Mouse (Mus musculus) hindbrain, embryonic 15.5 days (tissue): ENCODE data around the gene Rilp. TPM values are rescaled to one million over a fixed set of nuclear protein-coding genes. Genes with fewer than 3 reads are reported as not detected.

Experiments used
- ATAC-seq: fragments of 200-750 bp; cut with Nextera tagmentation; 2 replicates; pipeline ENCODE4 v1.8.0; 2017; ENCODE audit warnings: low read depth, moderate number of reproducible peaks, moderate TSS enrichment; ENCODE audit not compliant: low FRiP score
- H3K27ac ChIP-seq: fragments of 300-500 bp; sonication (generic); replicated peaks from 2 replicates; pipeline ENCODE4 v1.5.1; 2015; ENCODE audit warnings: mild to moderate bottlenecking, inconsistent platforms
- H3K27me3 ChIP-seq: fragments of 300-500 bp; sonication (generic); 2 replicates; pipeline ENCODE4 v1.6.1; 2015; ENCODE audit warnings: control low read depth, inconsistent platforms
- H3K36me3 ChIP-seq: fragments of 300-500 bp; sonication (generic); 2 replicates; pipeline ENCODE4 v1.6.1; 2015; ENCODE audit warnings: control low read depth, inconsistent platforms
- H3K4me1 ChIP-seq: fragments of 300-500 bp; sonication (generic); replicated peaks from 2 replicates; pipeline ENCODE4 v1.6.1; 2015; ENCODE audit warnings: control low read depth, inconsistent platforms
- H3K4me2 ChIP-seq: fragments of 300-500 bp; sonication (generic); 2 replicates; pipeline ENCODE4 v1.6.1; 2015; ENCODE audit warnings: moderate library complexity, mild to moderate bottlenecking, inconsistent platforms
- H3K4me3 ChIP-seq: fragments of 300-500 bp; sonication (generic); 2 replicates; pipeline ENCODE4 v1.5.1; 2015; ENCODE audit warnings: mild to moderate bottlenecking, inconsistent platforms
- H3K9ac ChIP-seq: fragments of 300-500 bp; sonication (generic); 2 replicates; pipeline ENCODE4 v1.6.1; 2015; ENCODE audit warnings: inconsistent platforms
- H3K9me3 ChIP-seq: fragments of 300-500 bp; sonication (generic); 2 replicates; pipeline ENCODE4 v1.6.1; 2016; ENCODE audit warnings: control low read depth, inconsistent platforms
- WGBS: fragments of 180-500 bp; shearing (Covaris S2); methylation state at CpG from one replicate; pipeline ENCODE4 v1.1.7; 2015; 5-methylcytosine and 5-hydroxymethylcytosine counted together
- polyA plus RNA-seq: library from polyadenylated mRNA; unstranded; fragments of >200 nt; fragmentation: Nextera tagmentation; extraction: Ambion mirVana; gene quantifications from 2 replicates; pipeline ENCODE4 v1.2.1, GENCODE M21; 2015

Gene Rilp
- polyA plus RNA-seq, 1 experiment from 2014 or later: 3.1 TPM

- H3K4me1 ChIP-seq: peaks cover 20% of the 10 kb centered on the region
- H3K27me3 ChIP-seq: no peaks in the 10 kb centered on the region
- H3K4me2 ChIP-seq: no peak overlapping the region
- H3K27ac ChIP-seq: no peak overlapping the region
- H3K36me3 ChIP-seq: peaks cover 60% of the 10 kb centered on the region
- no peaks in the 10 kb centered on the region for H3K9me3 ChIP-seq
- no peak for ATAC-seq
- no peak overlapping the region for H3K9ac ChIP-seq
- 98% methylated on average over 4 of the region's 4 CpGs for WGBS
- no peak overlapping the region for H3K4me3 ChIP-seq
Measured at GRCm38 (mm10) chr11:75508162-75508561, 1.7 kb upstream of the Rilp start.

GRCm38 (mm10) chr11:75508904-75509303, 990 bp upstream of the Rilp start:
- Histone ChIP-seq H3K9me3 (no peaks in the 10 kb centered on the region), H3K36me3 (peaks cover 53% of the 10 kb centered on the region), H3K27me3 (no peaks in the 10 kb centered on the region), H3K4me2 (no peak overlapping the region), H3K4me3 (no peak overlapping the region), H3K9ac (no peak overlapping the region), H3K27ac (no peak overlapping the region), H3K4me1 (peaks cover 20% of the 10 kb centered on the region)
- WGBS: 77% methylated on average over 8 of the region's 8 CpGs
- no peak for ATAC-seq

DNA sequence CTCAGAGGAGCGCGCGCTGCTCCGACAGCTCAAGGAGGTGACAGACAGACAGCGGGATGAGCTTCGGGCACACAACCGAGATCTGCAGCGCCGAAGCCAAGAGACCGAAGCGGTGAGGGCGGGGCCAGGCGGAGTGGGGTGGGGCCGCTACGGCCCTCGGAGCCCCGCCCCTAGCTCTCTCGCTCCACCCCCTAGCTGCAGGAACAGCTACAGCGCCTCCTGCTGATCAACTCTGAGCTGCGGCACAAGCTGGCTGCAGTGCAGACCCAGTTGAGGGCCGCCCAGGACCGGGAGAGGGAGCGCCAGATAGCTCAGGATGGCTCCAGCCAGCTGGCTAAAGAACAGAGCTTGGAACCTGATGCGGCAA, 716 bp downstream of the Rilp start:
- WGBS: 3% methylated on average over 24 of the region's 24 CpGs
- peak overlapping the region; percentile 92 for H3K4me2 ChIP-seq
- H3K9me3 ChIP-seq: no peaks in the 10 kb centered on the region
- ATAC-seq: peak; percentile 91
- peak overlapping the region; percentile 79 for H3K27ac ChIP-seq
- H3K4me1 ChIP-seq: peaks cover 20% of the 10 kb centered on the region
- peaks cover 37% of the 10 kb centered on the region for H3K36me3 ChIP-seq
- H3K9ac ChIP-seq: peak overlapping the region; percentile 42
- H3K4me3 ChIP-seq: peak overlapping the region; percentile 52
- H3K27me3 ChIP-seq: no peaks in the 10 kb centered on the region

DNA sequence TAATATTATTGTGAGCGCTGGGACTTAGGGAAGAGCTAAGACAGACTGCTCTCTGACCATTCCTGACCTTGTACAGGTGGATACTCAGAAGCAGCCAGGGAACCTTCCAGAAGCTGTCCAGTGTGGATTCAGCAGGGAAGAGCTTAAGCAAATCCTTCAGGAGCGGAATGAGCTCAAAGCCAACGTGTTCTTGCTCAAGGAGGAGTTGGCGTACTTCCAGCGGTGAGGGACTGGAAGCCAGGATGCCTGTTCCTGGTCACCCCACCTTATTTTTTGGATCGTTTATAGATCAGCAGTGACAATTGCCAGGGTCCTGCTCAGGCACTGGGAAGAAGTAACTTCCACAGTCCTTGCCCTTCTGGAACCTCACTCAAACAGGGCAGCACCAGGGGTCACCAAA, 1.3 kb downstream of the Rilp start:
- no peak overlapping the region; the same call in 1 of the 2 replicates for H3K27ac ChIP-seq
- H3K36me3 ChIP-seq: peaks cover 31% of the 10 kb centered on the region
- peaks cover 20% of the 10 kb centered on the region for H3K4me1 ChIP-seq
- ATAC-seq: no peak
- H3K4me3 ChIP-seq: no peak overlapping the region
- no peak overlapping the region for H3K4me2 ChIP-seq
- H3K9ac ChIP-seq: no peak overlapping the region
- WGBS: 85% methylated on average over 6 of the region's 6 CpGs
- H3K27me3 ChIP-seq: no peaks in the 10 kb centered on the region
- H3K9me3 ChIP-seq: no peaks in the 10 kb centered on the region

DNA sequence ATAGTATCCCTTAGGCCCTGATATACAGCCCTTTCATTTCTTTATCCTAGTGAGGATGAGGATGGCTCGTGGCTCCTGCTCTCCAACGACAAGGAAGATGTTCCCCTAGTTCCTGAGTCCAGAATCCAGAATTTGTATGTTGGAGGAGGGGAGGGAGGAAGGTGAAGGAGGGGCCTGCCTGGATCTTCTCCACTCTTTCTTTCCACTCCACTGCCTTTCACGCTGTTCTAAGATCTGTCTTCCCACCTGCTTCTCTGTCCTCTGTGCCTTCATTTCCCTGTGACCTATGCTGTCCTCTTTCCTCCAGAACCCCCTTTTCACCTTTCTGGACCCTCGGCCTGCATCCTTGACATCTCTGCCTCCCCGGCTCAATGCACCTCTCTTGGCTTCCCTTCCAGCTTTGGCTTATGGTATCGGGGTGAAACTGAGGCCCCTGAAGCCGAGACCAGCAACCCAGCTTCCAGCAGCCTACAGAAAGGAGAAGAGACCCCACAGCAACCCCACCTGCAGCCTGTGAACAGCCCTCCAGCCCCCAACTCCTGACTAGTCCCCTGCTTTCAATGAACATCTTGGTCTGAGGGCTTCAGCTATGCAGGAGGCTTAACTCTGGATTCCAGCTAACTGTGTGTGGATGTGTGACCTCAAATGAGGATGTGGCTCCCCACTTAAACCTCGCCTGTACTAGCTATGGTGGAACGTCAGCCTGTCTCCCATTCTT, 2.6 kb downstream of the Rilp start:
- Histone ChIP-seq H3K9ac (no peak overlapping the region), H3K27me3 (no peaks in the 10 kb centered on the region), H3K4me2 (no peak overlapping the region), H3K4me3 (no peak overlapping the region), H3K27ac (no peak overlapping the region), H3K4me1 (peaks cover 20% of the 10 kb centered on the region), H3K9me3 (no peaks in the 10 kb centered on the region), H3K36me3 (peaks cover 22% of the 10 kb centered on the region)
- no peak for ATAC-seq
- 79% methylated on average over 9 of the region's 9 CpGs for WGBS

- no peaks in the 10 kb centered on the region for H3K9me3 ChIP-seq
- peak within 1 kb of the TSS; percentile 9 for H3K4me2 ChIP-seq
- H3K27me3 ChIP-seq: no peaks in the 10 kb centered on the region
- peaks cover 20% of the 10 kb centered on the region for H3K4me1 ChIP-seq
- 0 out of 2 replicates have a peak within 1 kb of the TSS, but pooled peaks have one; percentile 0 for H3K4me3 ChIP-seq
- 57% methylated on average over 8 of the region's 8 CpGs for WGBS
- no peak for ATAC-seq
- no peak within 1 kb of the TSS for H3K27ac ChIP-seq
- H3K36me3 ChIP-seq: peaks cover 13% of the 10 kb centered on the region
- H3K9ac ChIP-seq: no peak within 1 kb of the TSS
Measured at GRCm38 (mm10) chr11:75513336-75513735, 3.4 kb downstream of the Rilp start, which contains the start of gene Scarf1. Gene Scarf1 (plus strand): TSS chr11:75513540.

DNA sequence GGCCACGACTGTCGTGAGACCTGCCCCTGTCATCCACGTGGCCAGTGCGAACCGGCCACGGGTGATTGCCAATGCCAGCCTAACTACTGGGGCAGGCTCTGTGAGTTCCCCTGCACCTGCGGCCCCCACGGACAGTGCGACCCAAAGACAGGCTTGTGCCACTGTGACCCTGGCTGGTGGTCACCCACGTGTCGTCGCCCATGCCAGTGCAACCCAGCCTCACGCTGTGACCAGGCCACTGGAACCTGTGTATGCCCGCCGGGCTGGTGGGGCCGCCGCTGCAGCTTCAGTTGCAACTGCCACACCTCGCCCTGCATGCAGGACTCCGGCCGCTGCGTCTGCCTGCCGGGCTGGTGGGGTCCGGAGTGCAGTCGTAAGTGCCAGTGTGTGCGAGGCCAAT, 5.3 kb downstream of the Rilp start:
- WGBS: 91% methylated on average over 25 of the region's 25 CpGs
- Histone ChIP-seq H3K27ac (no peak overlapping the region), H3K36me3 (no peaks in the 10 kb centered on the region), H3K4me1 (peaks cover 6% of the 10 kb centered on the region), H3K27me3 (no peaks in the 10 kb centered on the region), H3K9ac (no peak overlapping the region), H3K9me3 (no peaks in the 10 kb centered on the region), H3K4me2 (no peak overlapping the region), H3K4me3 (no peak overlapping the region)
- no peak for ATAC-seq

DNA sequence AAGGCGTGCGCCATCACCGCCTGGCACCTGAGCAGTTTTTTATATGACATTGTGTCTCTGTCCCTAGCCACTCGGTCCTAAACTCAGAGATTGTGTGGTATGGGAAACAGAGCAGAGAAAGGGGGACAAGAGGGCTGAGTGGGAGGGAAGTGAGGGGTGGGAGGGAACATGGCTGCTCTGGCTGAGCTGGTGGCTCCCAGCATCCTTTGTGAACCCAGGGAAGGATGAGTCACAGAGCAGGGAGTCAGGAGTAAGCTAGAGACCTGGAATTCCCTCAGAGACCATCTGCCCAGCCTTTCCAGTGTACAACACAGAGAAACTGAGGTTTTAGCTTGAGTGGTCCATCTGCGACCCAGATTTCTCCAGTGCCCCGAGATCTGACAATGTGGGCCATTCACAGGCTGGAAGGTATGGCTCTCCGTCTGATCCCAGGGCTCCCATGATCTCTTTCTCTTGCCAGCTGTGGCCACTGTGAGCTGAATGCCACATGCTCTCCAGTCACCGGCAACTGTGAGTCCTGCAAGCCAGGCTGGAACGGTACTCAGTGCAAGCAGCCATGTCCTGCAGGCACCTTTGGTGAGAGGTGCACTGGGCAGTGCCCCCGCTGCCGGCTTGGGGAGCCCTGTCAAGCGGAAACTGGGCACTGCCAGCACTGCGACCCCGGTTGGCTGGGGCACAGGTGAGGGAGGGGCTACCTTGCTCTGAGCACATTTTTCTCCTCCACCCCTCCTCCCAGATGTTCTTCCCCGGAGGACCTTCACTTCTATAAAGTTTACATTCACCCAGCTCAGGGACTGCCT, 10.1 kb downstream of the Rilp start:
- H3K9me3 ChIP-seq: no peaks in the 10 kb centered on the region
- H3K9ac ChIP-seq: no peak overlapping the region
- 77% methylated on average over 15 of the region's 15 CpGs for WGBS
- H3K4me3 ChIP-seq: no peak overlapping the region
- no peaks in the 10 kb centered on the region for H3K36me3 ChIP-seq
- no peak for ATAC-seq
- H3K27me3 ChIP-seq: no peaks in the 10 kb centered on the region
- no peak overlapping the region for H3K4me2 ChIP-seq
- H3K4me1 ChIP-seq: no peaks in the 10 kb centered on the region
- no peak overlapping the region for H3K27ac ChIP-seq

- no peak overlapping the region for H3K27ac ChIP-seq
- no peaks in the 10 kb centered on the region for H3K4me1 ChIP-seq
- no peaks in the 10 kb centered on the region for H3K36me3 ChIP-seq
- 86% methylated on average over 4 of the region's 4 CpGs for WGBS
- H3K4me3 ChIP-seq: no peak overlapping the region
- no peak overlapping the region for H3K4me2 ChIP-seq
- H3K9ac ChIP-seq: no peak overlapping the region
- no peaks in the 10 kb centered on the region for H3K27me3 ChIP-seq
- ATAC-seq: no peak
- no peaks in the 10 kb centered on the region for H3K9me3 ChIP-seq
Measured at GRCm38 (mm10) chr11:75521609-75522008, 11.7 kb downstream of the Rilp start.

GRCm38 (mm10) chr11:75522793-75523192, 12.9 kb downstream of the Rilp start:
- Histone ChIP-seq H3K4me1 (no peaks in the 10 kb centered on the region), H3K9ac (no peak overlapping the region), H3K27me3 (no peaks in the 10 kb centered on the region), H3K4me2 (no peak overlapping the region), H3K9me3 (no peaks in the 10 kb centered on the region), H3K27ac (no peak overlapping the region), H3K36me3 (no peaks in the 10 kb centered on the region), H3K4me3 (no peak overlapping the region)
- WGBS: 86% methylated on average over 2 of the region's 2 CpGs
- no peak for ATAC-seq

GRCm38 (mm10) chr11:75525531-75526125, 15.7 kb downstream of the Rilp start:
- Histone ChIP-seq H3K4me3 (no peak overlapping the region), H3K27me3 (no peaks in the 10 kb centered on the region), H3K4me2 (no peak overlapping the region), H3K27ac (no peak overlapping the region), H3K4me1 (0 out of 2 replicates have a peak, but pooled peaks cover 4% of the 10 kb centered on the region), H3K36me3 (no peaks in the 10 kb centered on the region), H3K9ac (no peak overlapping the region), H3K9me3 (no peaks in the 10 kb centered on the region)
- WGBS: 86% methylated on average over 15 of the region's 15 CpGs
- ATAC-seq: no peak

DNA sequence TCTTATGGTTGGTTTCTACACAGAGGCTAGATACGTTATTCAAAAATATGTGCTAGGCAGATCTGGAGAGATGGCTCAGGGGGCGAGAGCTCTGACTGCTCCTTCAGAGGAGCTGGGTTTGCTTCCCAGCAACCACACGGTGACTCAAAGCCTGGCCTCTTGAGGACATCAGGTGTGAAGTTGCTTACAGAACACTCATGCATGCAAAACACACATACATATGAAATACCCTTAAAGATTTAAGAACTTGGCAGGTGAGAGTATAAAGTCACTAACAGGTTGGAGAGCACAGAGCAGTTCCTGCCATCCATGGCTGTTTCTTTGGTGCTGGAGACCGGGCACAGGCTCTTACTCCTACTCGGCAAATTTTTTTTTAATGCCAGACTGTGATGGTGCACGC, 17.0 kb downstream of the Rilp start:
- Histone ChIP-seq H3K36me3 (no peaks in the 10 kb centered on the region), H3K27me3 (no peaks in the 10 kb centered on the region), H3K9me3 (no peaks in the 10 kb centered on the region), H3K27ac (no peak overlapping the region), H3K4me2 (no peak overlapping the region), H3K9ac (no peak overlapping the region), H3K4me3 (no peak overlapping the region), H3K4me1 (0 out of 2 replicates have a peak, but pooled peaks cover 4% of the 10 kb centered on the region)
- ATAC-seq: no peak
- 86% methylated on average over 6 of the region's 6 CpGs for WGBS
